Mouse (Mus musculus): ENCODE measurements around the gene Dhx32. TPM values are rescaled to one million over a fixed set of nuclear protein-coding genes. Genes with fewer than 3 reads are reported as not detected.

Dhx32 gene
- total RNA-seq, 2 experiments from 2014 or later, result 32.3 to 33.7 TPM

DNA sequence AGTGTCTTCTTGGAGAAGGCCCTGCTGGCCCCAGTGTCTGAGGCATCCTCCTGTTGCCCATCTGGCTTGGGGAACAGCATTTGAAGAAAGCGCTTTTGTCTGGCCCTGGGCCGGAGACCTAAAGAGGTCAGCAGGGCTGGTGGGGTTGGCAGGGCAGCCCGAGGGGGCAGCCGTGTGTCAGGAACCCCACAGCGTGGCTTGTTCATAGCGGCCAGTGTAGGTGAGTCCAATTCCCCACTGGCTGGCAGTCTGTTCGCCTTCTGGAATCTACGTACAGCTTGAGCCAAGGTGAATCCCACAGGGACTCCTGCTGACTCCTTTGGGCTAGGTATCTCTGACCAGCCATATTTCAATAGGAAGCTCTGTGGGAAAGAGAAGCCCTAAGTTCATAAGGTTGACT is 103.8 kb downstream of the Dhx32 start:
- no peak for DNase-seq
- intact Hi-C loops (cut with DNase I), result no loop called here

GRCm38 (mm10) chr7:133676002-133676401 is 106.5 kb downstream of the Dhx32 start:
- DNase-seq, result no peak
- intact Hi-C loops (cut with DNase I), result no loop called here

Other genes with a start within 250 kb of the Dhx32 start
- gene Tex36, start 180.6 kb downstream of the Dhx32 start, total RNA-seq (2021), result not detected
- gene Edrf1, start 145.2 kb downstream of the Dhx32 start, total RNA-seq (2021), result 10 to 100 TPM; 11.1 to 14.4 TPM
- gene Mmp21, start 102.7 kb downstream of the Dhx32 start, total RNA-seq (2021), result not detected
- gene Bccip, start 73.4 kb downstream of the Dhx32 start, total RNA-seq (2021), result 10 to 100 TPM; 48.9 to 50.7 TPM
- 10 to 100 TPM; 17.3 to 21.7 TPM for gene Uros, start 72.7 kb downstream of the Dhx32 start, total RNA-seq (2021)
- gene Fank1, start 5.9 kb downstream of the Dhx32 start, total RNA-seq (2021), result under 1 TPM in 1 of 2 experiments, not detected in 1; 0.50 TPM